Mouse (Mus musculus) 3T3-L1 (cell line): ENCODE measurements around the gene Shpk.

Experiments used
- DNase-seq: peaks from one replicate; pipeline ENCODE4 v3.0.0-alpha.2; 2015; ENCODE audit warnings: low read depth, low spot score

Shpk gene

GRCm38 (mm10) chr11:73199230-73199712 is at the start of gene Shpk:
Gene Shpk, plus strand, starts transcription at chr11:73199460.
- peak; percentile 96 for DNase-seq

- no peak for DNase-seq
Measured at GRCm38 (mm10) chr11:73155071-73155470, 44.2 kb upstream of the Shpk start.

- DNase-seq, result no peak
Measured at GRCm38 (mm10) chr11:73159957-73160810, 39.1 kb upstream of the Shpk start, which contains the start of gene P2rx5. Gene P2rx5, plus strand, starts transcription at chr11:73160421.

GRCm38 (mm10) chr11:73160811-73161200 is 38.5 kb upstream of the Shpk start:
- DNase-seq, result peak; percentile 87

GRCm38 (mm10) chr11:73161616-73162015 is 37.6 kb upstream of the Shpk start:
- peak; percentile 74 for DNase-seq

GRCm38 (mm10) chr11:73162284-73162683 is 37.0 kb upstream of the Shpk start:
- no peak for DNase-seq

GRCm38 (mm10) chr11:73168071-73168470 is 31.2 kb upstream of the Shpk start:
- no peak for DNase-seq

GRCm38 (mm10) chr11:73168576-73168975 is 30.7 kb upstream of the Shpk start:
- no peak for DNase-seq

GRCm38 (mm10) chr11:73169231-73169630 is 30.0 kb upstream of the Shpk start:
- peak; percentile 80 for DNase-seq

- no peak for DNase-seq
Measured at GRCm38 (mm10) chr11:73172186-73172585, 27.1 kb upstream of the Shpk start.

- peak; percentile 58 for DNase-seq
Measured at GRCm38 (mm10) chr11:73175612-73176011, 23.6 kb upstream of the Shpk start.

GRCm38 (mm10) chr11:73176186-73176585 is 23.1 kb upstream of the Shpk start:
- peak; percentile 25 for DNase-seq

- DNase-seq, result peak; percentile 98
Measured at GRCm38 (mm10) chr11:73176608-73177508, 22.4 kb upstream of the Shpk start, which contains the start of the genes Emc6 and Tax1bp3. Gene Emc6, minus strand, starts transcription at chr11:73177037. Gene Tax1bp3, plus strand, starts transcription at chr11:73177083.

GRCm38 (mm10) chr11:73177509-73177875 is 21.8 kb upstream of the Shpk start:
- peak; percentile 90 for DNase-seq

GRCm38 (mm10) chr11:73177895-73178294 is 21.4 kb upstream of the Shpk start:
- peak; percentile 52 for DNase-seq

- DNase-seq, result no peak
Measured at GRCm38 (mm10) chr11:73185872-73186615, 13.2 kb upstream of the Shpk start.

- DNase-seq, result no peak
Measured at GRCm38 (mm10) chr11:73187231-73187630, 12.0 kb upstream of the Shpk start.

GRCm38 (mm10) chr11:73193047-73193446 is 6.2 kb upstream of the Shpk start:
- peak; percentile 88 for DNase-seq

- no peak for DNase-seq
Measured at GRCm38 (mm10) chr11:73194444-73194843, 4.8 kb upstream of the Shpk start.

GRCm38 (mm10) chr11:73198190-73198589 is 1.1 kb upstream of the Shpk start:
- no peak for DNase-seq

GRCm38 (mm10) chr11:73198603-73199229 is 544 bp upstream of the Shpk start, which contains the start of gene Ctns:
Gene Ctns, minus strand, starts transcription at chr11:73199042.
- DNase-seq, result peak; percentile 91
